Mouse (Mus musculus): ENCODE measurements around the gene Olfr507.
"Not testable (repeated sequence)": the region's sequence is repeated elsewhere in the genome, so short reads cannot be mapped to it uniquely, and the experiment has no call there.

Olfr507 gene

GRCm38 (mm10) chr7:108621514-108621913, at the start of gene Olfr507:
TSS of gene Olfr507 (plus strand) at chr7:108621814.
- DNase-seq: no peak

DNA sequence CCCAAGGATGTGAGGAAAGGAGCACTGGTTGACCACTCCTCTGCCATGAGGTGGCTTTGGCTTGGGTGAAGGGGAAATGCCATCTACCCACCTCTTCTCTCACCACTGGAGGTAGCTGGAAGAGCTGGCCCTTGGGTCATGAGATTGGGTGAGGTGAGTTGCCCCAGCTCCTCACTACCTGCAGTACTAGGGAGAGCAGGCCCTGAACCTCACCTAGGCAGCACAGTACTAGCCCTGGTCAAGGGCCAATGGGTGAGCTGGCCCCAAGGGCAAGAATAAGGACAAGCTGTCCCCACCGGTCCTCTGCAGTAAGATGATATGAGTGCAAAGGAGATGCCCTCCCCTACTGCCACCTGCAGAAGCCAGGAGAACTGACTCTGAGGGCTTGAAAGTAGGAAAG, 31.8 kb upstream of the Olfr507 start:
- no peak for DNase-seq

DNA sequence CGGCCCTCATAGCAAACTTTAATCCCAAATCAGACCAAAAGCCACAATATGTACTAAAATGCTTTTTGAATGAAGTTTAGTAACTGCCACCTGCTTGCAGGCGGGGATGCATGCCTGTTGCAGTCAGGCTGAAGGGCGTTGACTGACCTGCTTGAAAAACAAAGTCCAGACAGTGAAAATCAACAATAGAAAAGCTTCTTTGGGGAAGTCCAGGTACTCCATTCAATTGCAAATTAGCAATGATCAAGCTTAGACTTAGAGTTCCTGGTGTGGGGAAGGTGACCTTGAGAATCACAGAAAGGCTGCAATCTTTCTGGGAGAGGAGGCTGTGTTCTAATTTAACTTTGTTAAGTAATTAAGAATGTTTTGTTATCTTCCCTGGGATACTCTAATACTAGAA, 19.7 kb upstream of the Olfr507 start:
- not testable (repeated sequence) for DNase-seq

- DNase-seq: no peak
These were observed 11.1 kb upstream of the Olfr507 start, which contains the start of gene Olfr506 for GRCm38 (mm10) chr7:108610487-108610886. TSS of gene Olfr506 (plus strand) at chr7:108610787.

DNA sequence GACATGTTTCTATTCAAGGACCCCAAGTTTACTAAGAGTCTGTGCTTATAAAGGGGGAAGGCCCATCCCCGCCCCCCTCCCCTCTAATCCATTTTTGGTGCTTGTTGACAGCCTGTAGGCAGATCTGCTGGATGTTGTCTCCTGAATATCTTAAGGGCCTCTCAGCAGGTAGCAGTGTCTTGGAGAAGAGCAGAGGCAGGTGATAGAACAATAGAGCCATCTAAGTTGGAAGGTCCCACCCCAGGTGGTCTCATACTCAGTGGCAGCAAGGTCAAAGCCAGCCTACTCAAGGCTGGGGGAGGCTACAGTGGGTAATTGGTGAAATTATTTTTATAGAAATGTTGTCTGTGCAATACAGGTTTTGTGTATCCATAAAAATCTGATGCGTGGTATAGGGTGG, 7.5 kb upstream of the Olfr507 start:
- no peak for DNase-seq

DNA sequence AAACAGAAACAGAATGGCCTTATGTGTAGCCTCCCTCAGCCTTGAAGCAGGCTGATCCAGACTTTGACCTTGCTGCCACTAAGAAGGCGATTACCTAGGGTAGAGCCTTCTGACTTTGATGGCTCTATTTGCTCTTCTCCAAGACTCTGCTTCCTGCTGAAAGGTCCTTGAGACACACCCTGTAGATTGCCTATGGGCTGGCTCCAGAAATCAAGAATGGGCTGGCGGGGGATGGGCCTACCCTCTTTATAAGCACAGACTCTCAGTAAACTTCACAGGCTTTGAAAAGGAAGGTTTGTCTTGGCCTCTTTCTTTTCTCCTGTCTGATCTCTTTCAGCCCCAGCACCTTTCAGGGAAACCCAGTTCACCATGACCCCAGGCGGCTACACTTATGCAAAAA, 4.8 kb upstream of the Olfr507 start:
- not testable (repeated sequence) for DNase-seq

- DNase-seq: no peak
These were observed 8.1 kb downstream of the Olfr507 start, which contains the start of gene Olfr508 for GRCm38 (mm10) chr7:108629694-108630093. TSS of gene Olfr508 (plus strand) at chr7:108629994.

DNA sequence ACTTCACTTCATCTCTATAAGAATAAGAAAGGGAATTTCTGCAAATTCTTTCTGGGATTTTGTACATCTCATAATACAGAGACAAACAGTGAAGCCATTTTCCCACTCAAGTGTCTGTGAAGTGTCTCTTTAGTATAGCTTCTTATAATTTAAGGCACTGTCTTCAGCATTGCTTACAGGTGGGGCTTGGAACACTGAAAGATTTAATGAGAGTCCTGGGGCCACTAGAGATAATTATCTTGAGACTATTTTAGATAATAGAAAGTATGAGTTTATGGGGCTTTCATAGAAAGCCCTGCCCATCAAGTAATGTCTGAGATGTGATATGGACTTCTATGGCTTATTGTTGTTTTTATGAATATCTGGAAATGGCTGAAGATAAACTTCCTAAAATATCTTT, 30.2 kb downstream of the Olfr507 start, which contains the start of gene Olfr509:
Gene Olfr509, minus strand, starts transcription at position 101 of the 400 bp plus-strand sequence.
- no peak for DNase-seq

GRCm38 (mm10) chr7:108662419-108662818, 40.8 kb downstream of the Olfr507 start:
- no peak for DNase-seq

- DNase-seq: no peak
These were observed 44.5 kb downstream of the Olfr507 start, which contains the start of gene Olfr510 for GRCm38 (mm10) chr7:108666118-108666517. TSS of gene Olfr510 (plus strand) at chr7:108666418.

DNA sequence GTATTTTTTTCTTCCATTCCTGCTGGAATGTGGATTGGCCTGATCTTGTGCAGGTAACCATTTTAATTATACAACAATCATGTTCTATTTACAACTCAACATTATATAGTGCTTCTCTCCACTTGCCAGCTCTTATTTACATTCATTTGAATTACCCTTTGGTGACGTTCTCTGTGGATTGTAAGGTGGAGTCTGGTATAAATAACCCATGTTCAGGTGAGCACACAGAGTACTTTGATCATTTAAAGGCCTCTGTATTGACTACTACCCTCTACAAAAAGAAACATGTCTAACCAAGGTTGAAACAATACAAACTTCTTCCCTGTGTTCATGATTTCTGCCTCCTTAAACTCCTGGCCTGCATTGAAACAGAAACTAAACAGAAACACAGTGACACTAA, 49.4 kb downstream of the Olfr507 start:
- no peak for DNase-seq

Data from thymus, postnatal 25 days (tissue).